ENCODE assay signal across 8 mouse cellular contexts in genomic region chr15:103339961-103340337, GRCm38 (mm10). TPM values are rescaled to one million over a fixed set of nuclear protein-coding genes. Genes with fewer than 3 reads are reported as not detected.
A peak's percentile ranks its signal among the peaks of the same experiment; 100 is the strongest.
DNase-seq lines count a peak whose midpoint lies in the region; ATAC-seq lines count a peak whose summit lies in the region.

Zfp385a (minus strand) TSS chr15:103340093.

- intact Hi-C loops in heart, postnatal 25 days (cut with DNase I), result no loop called here

- 0 out of 2 replicates have a peak, but pooled peaks have one; percentile 31 for ATAC-seq in erythroblast, adult 5-6 weeks (replicated peaks; ENCODE audit: low FRiP score, poor library complexity, severe bottlenecking)

- DNase-seq in CD4-positive, CD25-positive, alpha-beta regulatory T cell, adult 2 months (ENCODE audit: low read depth, low spot score), result peak; percentile 79
- peak; percentile 57 for DNase-seq in MN1 (ENCODE audit: low spot score)
- no peak for DNase-seq in heart, postnatal 25 days (ENCODE audit: low spot score)
- DNase-seq in layer of hippocampus, postnatal 14 days (ENCODE audit: low spot score in 2 of 2), result peak in 1 of 2 experiments; percentile 45
- peak; percentile 37 for DNase-seq in lung, postnatal 36 days
- peak; percentile 75 to 77 for DNase-seq in right cerebral cortex, postnatal 36 days (ENCODE audit: low spot score in 2 of 2)
- DNase-seq in cerebellum, adult 11-12 months, result no peak

RNA-seq across cellular contexts. Expression of gene Zfp385a, which starts in this region (rescaled TPM):
- total RNA-seq in erythroblast, adult 5-6 weeks (2015; ENCODE audit: low replicate concordance), result 2.9 and 5.6 TPM in 2 replicates
- total RNA-seq in erythroblast, adult 5-6 weeks (2017; ENCODE audit: low replicate concordance), result 0.68 and 0.84 TPM in 2 replicates
- 10 to 100 TPM; 12.5 to 13.7 TPM for total RNA-seq in heart, postnatal 25 days (2021)
- 10 to 100 TPM; 43.2 to 44.4 TPM for total RNA-seq in layer of hippocampus, postnatal 14 days (2021)

Comparison
In these comparisons a context has a peak if more than half of its experiments do, and no peak if none do; other contexts are left out.
1. DNase-seq: peak in CD4-positive, CD25-positive, alpha-beta regulatory T cell, adult 2 months (single experiment), MN1 (single experiment), lung, postnatal 36 days (single experiment) and right cerebral cortex, postnatal 36 days (2 of 2); none in heart, postnatal 25 days (single experiment) and cerebellum, adult 11-12 months (single experiment).